Mouse (Mus musculus) heart, adult 2 months (tissue): ENCODE data around the gene Ccdc187. TPM values are rescaled to one million over a fixed set of nuclear protein-coding genes. Genes with fewer than 3 reads are reported as not detected.

Experiments
- DNase-seq, 2 experiments: peaks; one replicate each; pipeline ENCODE4 v3.0.0; 2021
- H3K27ac ChIP-seq: fragments of 200-600 bp; 2 replicates; pipeline ENCODE4 v1.8.1; 2022
- H3K27me3 ChIP-seq: fragments of 200-500 bp; 2 replicates; pipeline ENCODE4 v1.6.1; 2012; ENCODE audit warnings: mild to moderate bottlenecking, low read length, inconsistent platforms, mixed read lengths; ENCODE audit not compliant: control insufficient read depth, insufficient read depth
- H3K36me3 ChIP-seq: fragments of 200-500 bp; 2 replicates; pipeline ENCODE4 v1.6.1; 2012; ENCODE audit warnings: low read length, inconsistent platforms; ENCODE audit not compliant: control insufficient read depth, insufficient read depth
- H3K4me1 ChIP-seq: fragments of 200-500 bp; 2 replicates; pipeline ENCODE4 v1.6.1; 2011; ENCODE audit warnings: low read length; ENCODE audit not compliant: control insufficient read depth, insufficient read depth
- H3K4me3 ChIP-seq: fragments of 200-600 bp; 2 replicates; pipeline ENCODE4 v1.8.1; 2022
- H3K79me2 ChIP-seq: fragments of 200-500 bp; replicated peaks from 2 replicates; pipeline ENCODE4 v1.6.1; 2012; ENCODE audit warnings: mild to moderate bottlenecking, inconsistent platforms, low read length, moderate library complexity, mixed read lengths; ENCODE audit not compliant: control insufficient read depth, insufficient read depth
- H3K9ac ChIP-seq: fragments of 200-500 bp; 2 replicates; pipeline ENCODE4 v1.6.1; 2012; ENCODE audit warnings: low read depth, mild to moderate bottlenecking, control low read depth, inconsistent platforms, low read length, mixed read lengths
- CTCF ChIP-seq: fragments of 200-600 bp; IDR thresholded peaks from 2 replicates; pipeline ENCODE4 v1.8.1; 2022; ENCODE audit warnings: antibody characterized with exemption, mild to moderate bottlenecking, moderate library complexity
- EP300 ChIP-seq: fragments of 200-500 bp; IDR thresholded peaks from 2 replicates; pipeline ENCODE4 v1.6.1; 2011; ENCODE audit warnings: low read depth, low read length, control low read depth; ENCODE audit not compliant: insufficient read depth
- POLR2A ChIP-seq: fragments of 200-500 bp; IDR thresholded peaks from 2 replicates; pipeline ENCODE4 v1.6.1; 2011; ENCODE audit warnings: mild to moderate bottlenecking, low read depth, low read length, control low read depth; ENCODE audit not compliant: insufficient read depth
- WGBS: fragments of 180-500 bp; shearing (Covaris S2); methylation state at CpG from one replicate; pipeline ENCODE4 v1.1.7; 2018; 5-methylcytosine and 5-hydroxymethylcytosine counted together
- intact Hi-C: fragments of 180-260 bp; cut with DNase I; formaldehyde crosslinking; loops from one replicate; pipeline ENCODE4 v1.15.1; 2025
- polyA plus RNA-seq: library from polyadenylated mRNA; depleted of rRNA; stranded (reverse); fragments of >200 nt; gene quantifications from 2 replicates; pipeline ENCODE4 v1.2.3, GENCODE M21; 2012
- total RNA-seq, 2 experiments: library from RNA; stranded (reverse); gene quantifications; 2 replicates each; pipeline ENCODE4 v1.2.3; 2021

Gene Ccdc187
- total and polyA plus RNA-seq, 3 experiments = 0.09 to 0.37 (median 0.13) TPM

DNA sequence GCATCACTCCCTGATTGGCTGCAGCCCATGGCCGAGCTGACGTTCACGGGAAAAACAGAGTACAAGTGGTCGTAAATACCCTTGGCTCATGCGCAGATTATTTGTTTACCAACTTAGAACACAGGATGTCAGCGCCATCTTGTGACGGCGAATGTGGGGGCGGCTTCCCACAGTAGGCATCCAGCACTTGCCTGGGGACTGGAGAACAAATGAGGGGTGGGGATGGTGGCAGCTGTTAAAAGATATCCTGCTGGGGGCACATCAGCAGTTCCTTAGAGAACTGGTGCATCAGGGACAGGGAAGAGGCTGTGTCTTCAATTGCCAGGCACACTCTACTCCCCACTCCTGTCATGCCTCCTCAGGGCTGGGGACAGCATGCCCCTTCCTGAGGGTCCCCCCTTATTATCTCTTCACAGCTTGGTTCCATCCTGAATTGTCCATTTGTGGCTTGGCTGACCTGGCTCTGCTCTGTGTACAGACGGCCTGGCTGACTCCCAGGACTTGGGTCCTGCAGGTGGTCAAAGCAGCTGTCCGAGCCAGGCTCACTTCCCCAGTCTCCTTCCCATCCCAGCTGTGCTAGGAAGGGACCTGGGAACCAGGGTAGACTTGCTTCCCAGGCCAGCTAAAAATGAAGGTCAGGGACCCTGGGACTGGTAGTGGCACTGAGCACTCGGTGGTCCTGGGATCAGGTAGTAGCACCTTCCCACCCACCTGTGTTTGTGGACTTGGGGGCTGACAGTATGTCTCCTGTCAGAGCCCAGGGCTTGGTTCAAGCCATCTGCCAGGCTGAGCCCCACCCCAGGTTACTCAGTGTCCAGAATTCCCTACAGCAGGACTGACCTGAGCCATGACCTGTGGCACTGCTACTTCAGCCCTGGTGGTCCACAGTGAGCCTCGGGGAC lies 44.2 kb upstream of the Ccdc187 start:
- Histone ChIP-seq H3K4me3 (no peak overlapping the region), H3K27ac (peak overlapping the region; percentile 1), H3K9ac (no peak overlapping the region), H3K79me2 (no peaks in the 10 kb centered on the region), H3K27me3 (no peaks in the 10 kb centered on the region), H3K4me1 (peaks cover 14% of the 10 kb centered on the region), H3K36me3 (no peaks in the 10 kb centered on the region)
- WGBS = 59% methylated on average over 9 of the region's 13 CpGs
- TF ChIP-seq EP300 (no peak), CTCF (no peak), POLR2A (no peak)
- intact Hi-C loops = no loop called here
- no peak for DNase-seq

DNA sequence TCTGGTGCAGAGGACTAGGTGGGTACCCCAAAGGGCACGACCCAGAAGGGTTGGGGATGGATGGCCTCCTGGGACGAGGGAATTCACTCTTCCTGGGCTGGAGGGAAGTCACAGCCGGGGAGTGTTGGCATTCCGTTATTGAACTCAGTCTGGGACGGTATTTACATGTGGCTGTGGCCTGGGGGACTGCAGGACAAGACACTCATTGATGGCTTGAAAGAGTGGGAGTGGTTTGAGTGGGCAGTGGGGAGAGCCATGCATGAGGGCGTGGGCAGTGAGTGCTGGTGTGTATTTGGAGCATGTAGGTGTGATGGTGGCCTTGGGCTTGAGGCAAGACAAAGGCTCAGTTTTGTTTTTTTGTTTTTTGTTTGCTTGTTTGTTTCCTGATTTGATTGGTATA lies 36.3 kb upstream of the Ccdc187 start:
- H3K27me3 ChIP-seq = no peaks in the 10 kb centered on the region
- H3K36me3 ChIP-seq = no peaks in the 10 kb centered on the region
- 82% methylated on average over 6 of the region's 6 CpGs for WGBS
- H3K9ac ChIP-seq = no peak overlapping the region
- no peaks in the 10 kb centered on the region for H3K79me2 ChIP-seq
- TF ChIP-seq CTCF = no peak
- TF ChIP-seq EP300 = no peak
- peaks cover 5% of the 10 kb centered on the region for H3K4me1 ChIP-seq
- intact Hi-C loops = no loop called here
- peak overlapping the region; percentile 95; the same call in 1 of the 2 replicates for H3K27ac ChIP-seq
- no peak for DNase-seq
- no peak overlapping the region for H3K4me3 ChIP-seq

DNA sequence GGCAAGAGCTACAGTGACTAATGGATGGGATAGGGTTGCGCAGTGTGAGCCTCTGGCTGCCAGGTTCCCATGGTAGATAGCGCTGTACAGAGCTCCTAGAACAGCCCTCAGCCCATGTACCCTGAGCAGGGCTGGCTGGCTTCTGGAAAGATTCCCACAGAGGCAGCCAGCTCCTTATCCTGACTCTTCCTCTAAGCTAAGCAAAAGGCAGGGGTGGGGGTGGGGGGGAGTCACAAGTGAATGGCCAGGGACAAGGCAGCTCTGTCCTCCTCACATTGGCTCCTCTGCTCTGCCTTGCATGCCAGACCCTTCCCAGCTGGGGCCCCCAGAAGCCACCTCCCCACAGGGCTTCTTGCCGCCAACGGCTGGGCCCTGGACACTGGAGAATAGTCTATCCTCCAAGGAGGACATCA lies 35.7 kb upstream of the Ccdc187 start:
- no peak overlapping the region for H3K4me3 ChIP-seq
- peaks cover 9% of the 10 kb centered on the region for H3K4me1 ChIP-seq
- DNase-seq = no peak
- WGBS = 60% methylated on average over 4 of the region's 4 CpGs
- no peaks in the 10 kb centered on the region for H3K79me2 ChIP-seq
- peak overlapping the region; percentile 95 for H3K27ac ChIP-seq
- no peaks in the 10 kb centered on the region for H3K36me3 ChIP-seq
- TF ChIP-seq POLR2A (no peak), EP300 (0 out of 2 replicates have a peak, but pooled peaks have one; percentile 7)
- H3K9ac ChIP-seq = peak overlapping the region; percentile 40
- intact Hi-C loops = no loop called here
- H3K27me3 ChIP-seq = no peaks in the 10 kb centered on the region

GRCm38 (mm10) chr2:26329402-26329801 lies 35.0 kb upstream of the Ccdc187 start:
- Histone ChIP-seq H3K36me3 (no peaks in the 10 kb centered on the region), H3K4me3 (no peak overlapping the region), H3K27me3 (no peaks in the 10 kb centered on the region), H3K9ac (peak overlapping the region; percentile 40; the same call in 1 of the 2 replicates), H3K4me1 (peaks cover 9% of the 10 kb centered on the region), H3K27ac (peak overlapping the region; percentile 95), H3K79me2 (no peaks in the 10 kb centered on the region)
- DNase-seq = peak; percentile 75 to 86
- intact Hi-C loops = loop anchor here (5.0 kb wide), 2 partner anchors 118 to 233 kb away; partner anchors contain the start of gene Sec16a
- TF ChIP-seq CTCF = no peak
- TF ChIP-seq EP300 = peak; percentile 95
- 0 out of 2 replicates have a peak, but pooled peaks have one; percentile 12 for TF ChIP-seq POLR2A
- WGBS = 40% methylated on average over 8 of the region's 8 CpGs

DNA sequence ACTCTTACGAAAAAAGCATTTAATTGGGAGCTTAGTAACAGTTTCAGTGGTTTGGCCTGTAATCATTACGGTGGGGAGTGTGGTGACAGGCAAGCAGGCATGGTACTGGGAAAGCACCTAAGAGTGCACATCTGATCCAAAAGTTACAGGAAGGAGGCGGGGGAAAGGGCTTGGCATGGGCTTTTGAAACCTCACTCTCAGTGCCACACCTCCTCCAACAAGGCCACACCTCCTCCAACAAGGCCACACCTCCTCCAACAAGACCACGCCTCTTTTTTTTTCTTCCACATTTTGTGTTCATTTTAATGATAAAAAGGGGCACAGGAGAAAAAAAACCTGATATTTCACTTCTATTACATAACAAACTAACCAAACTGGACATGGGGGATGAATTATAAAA lies 33.5 kb upstream of the Ccdc187 start:
- Histone ChIP-seq H3K27ac (no peak overlapping the region), H3K9ac (no peak overlapping the region), H3K79me2 (no peaks in the 10 kb centered on the region), H3K4me3 (no peak overlapping the region), H3K27me3 (no peaks in the 10 kb centered on the region), H3K36me3 (no peaks in the 10 kb centered on the region), H3K4me1 (peaks cover 9% of the 10 kb centered on the region)
- intact Hi-C loops = loop anchor here (5.0 kb wide), 2 partner anchors 119 to 234 kb away; partner anchors contain the start of gene Sec16a
- peak in 1 of 2 experiments; percentile 18 for DNase-seq
- TF ChIP-seq EP300 (no peak), CTCF (no peak), POLR2A (no peak)
- WGBS = 80% methylated on average over 4 of the region's 4 CpGs
